Mouse (Mus musculus): Measurements from ENCODE around the gene Palld. TPM values are rescaled to one million over a fixed set of nuclear protein-coding genes. Genes with fewer than 3 reads are reported as not detected.

Gene Palld
- polyA plus RNA-seq, 1 experiment from 2014 or later = 17.3 TPM

DNA sequence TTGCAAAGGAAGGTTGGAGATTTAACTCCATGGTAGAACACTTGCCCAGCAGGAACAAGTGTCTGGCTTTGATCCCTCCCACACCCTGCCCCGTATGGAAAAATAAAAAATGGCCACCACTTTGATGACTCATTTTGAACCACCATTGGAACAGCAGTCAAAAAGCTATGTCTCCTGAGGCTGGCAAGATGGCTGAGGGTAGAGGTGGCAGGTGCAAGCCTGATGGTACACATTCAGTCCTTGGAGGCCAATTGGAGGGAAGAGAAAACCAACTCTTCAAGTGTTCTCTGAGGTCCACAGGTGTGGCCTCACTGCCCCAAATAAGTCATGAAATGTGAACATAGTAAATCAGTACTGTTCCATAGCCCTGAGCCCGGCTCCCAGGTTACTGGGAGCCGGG lies 210.4 kb downstream of the Palld start:
- H3K27me3 ChIP-seq (replicated peaks; ENCODE audit: control insufficient read depth, insufficient read depth, low read length) = no peaks in the 10 kb centered on the region
- no peak for ATAC-seq
- WGBS = 95% methylated on average over 3 of the region's 3 CpGs
- H3K9me3 ChIP-seq (ENCODE audit: control insufficient read depth, low read length) = no peaks in the 10 kb centered on the region
- H3K27ac ChIP-seq (ENCODE audit: low read depth, low read length) = no peak overlapping the region
- H3K4me3 ChIP-seq (ENCODE audit: low read length) = no peak overlapping the region
- no peaks in the 10 kb centered on the region for H3K36me3 ChIP-seq (ENCODE audit: control insufficient read depth, insufficient read depth, low read length)
- H3K4me2 ChIP-seq (ENCODE audit: low read length) = no peak overlapping the region
- H3K9ac ChIP-seq (ENCODE audit: low read depth, low read length) = no peak overlapping the region
- H3K4me1 ChIP-seq (ENCODE audit: control insufficient read depth, insufficient read depth, low read depth, low read length) = peaks cover 2% of the 10 kb centered on the region; the same call in 1 of the 2 replicates

DNA sequence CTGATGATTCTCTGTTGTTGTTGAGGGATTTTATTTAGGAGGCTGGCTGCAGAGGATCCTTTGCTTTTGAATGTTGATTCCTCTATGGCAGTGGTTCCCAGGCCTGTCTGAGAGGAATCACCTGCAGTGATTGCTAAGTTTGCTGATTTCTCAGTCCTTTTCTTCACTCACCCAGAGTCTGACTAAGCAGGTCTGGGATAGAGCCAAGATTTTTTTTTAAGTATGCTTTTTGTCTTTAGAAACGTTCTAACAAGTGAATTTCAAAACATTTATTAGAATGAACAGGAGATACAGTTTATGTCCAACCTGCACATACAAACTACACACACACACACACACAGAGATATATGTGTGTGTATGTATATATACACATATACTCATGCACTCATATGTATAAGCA lies 211.1 kb downstream of the Palld start:
- peaks cover 2% of the 10 kb centered on the region; the same call in 1 of the 2 replicates for H3K4me1 ChIP-seq (ENCODE audit: control insufficient read depth, insufficient read depth, low read depth, low read length)
- no peaks in the 10 kb centered on the region for H3K36me3 ChIP-seq (ENCODE audit: control insufficient read depth, insufficient read depth, low read length)
- H3K9ac ChIP-seq (ENCODE audit: low read depth, low read length) = no peak overlapping the region
- 43% methylated on average over 1 of the region's 1 CpGs for WGBS
- no peak overlapping the region for H3K27ac ChIP-seq (ENCODE audit: low read depth, low read length)
- H3K4me2 ChIP-seq (ENCODE audit: low read length) = no peak overlapping the region
- no peak for ATAC-seq
- H3K9me3 ChIP-seq (ENCODE audit: control insufficient read depth, low read length) = no peaks in the 10 kb centered on the region
- no peaks in the 10 kb centered on the region for H3K27me3 ChIP-seq (replicated peaks; ENCODE audit: control insufficient read depth, insufficient read depth, low read length)
- no peak overlapping the region for H3K4me3 ChIP-seq (ENCODE audit: low read length)

DNA sequence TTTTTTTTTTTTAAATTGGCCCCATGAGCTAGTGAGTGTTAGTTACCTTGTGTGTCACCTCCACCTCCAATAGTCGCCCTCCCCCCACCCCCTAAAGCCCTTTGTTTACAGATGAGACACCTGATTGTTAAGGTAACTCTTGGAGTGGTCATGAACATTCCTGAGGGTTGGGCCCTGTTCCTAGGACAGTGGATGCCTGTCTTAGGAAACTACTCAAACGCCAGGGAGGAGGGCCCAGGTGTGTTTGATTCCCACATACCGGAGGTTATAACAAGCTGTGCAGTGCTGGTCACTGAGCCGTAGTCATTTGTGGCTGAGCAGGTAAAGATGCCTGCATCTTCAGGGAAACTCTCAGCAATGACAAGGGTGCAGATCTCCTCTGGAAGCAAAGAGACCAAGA lies 215.4 kb downstream of the Palld start:
- Histone ChIP-seq H3K36me3 (ENCODE audit: control insufficient read depth, insufficient read depth, low read length) (no peaks in the 10 kb centered on the region), H3K9ac (ENCODE audit: low read depth, low read length) (no peak overlapping the region), H3K4me2 (ENCODE audit: low read length) (no peak overlapping the region), H3K4me1 (ENCODE audit: control insufficient read depth, insufficient read depth, low read depth, low read length) (no peaks in the 10 kb centered on the region), H3K27ac (ENCODE audit: low read depth, low read length) (no peak overlapping the region), H3K4me3 (ENCODE audit: low read length) (no peak overlapping the region), H3K27me3 (replicated peaks; ENCODE audit: control insufficient read depth, insufficient read depth, low read length) (no peaks in the 10 kb centered on the region), H3K9me3 (ENCODE audit: control insufficient read depth, low read length) (no peaks in the 10 kb centered on the region)
- WGBS = 74% methylated on average over 4 of the region's 4 CpGs
- no peak for ATAC-seq

DNA sequence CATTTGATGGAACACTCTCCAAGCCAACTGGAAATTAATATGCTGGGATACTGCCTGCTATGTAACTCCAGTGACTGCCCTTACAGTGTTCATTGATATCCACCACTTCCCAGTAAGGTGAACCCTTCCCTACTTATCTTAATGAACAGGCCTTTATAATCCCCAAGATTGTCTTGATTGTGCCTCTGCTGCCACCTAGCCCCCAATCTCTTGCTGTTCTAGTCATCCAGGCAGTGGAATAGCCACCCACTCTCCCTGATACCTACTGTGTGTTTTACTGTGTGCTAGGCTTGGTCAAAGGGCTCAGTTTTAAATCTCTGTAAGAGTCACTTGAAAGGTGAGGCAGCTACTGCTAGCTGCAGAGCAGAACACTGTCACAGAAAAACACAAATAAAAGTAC lies 216.2 kb downstream of the Palld start:
- Histone ChIP-seq H3K4me2 (ENCODE audit: low read length) (no peak overlapping the region), H3K9ac (ENCODE audit: low read depth, low read length) (no peak overlapping the region), H3K4me3 (ENCODE audit: low read length) (no peak overlapping the region), H3K4me1 (ENCODE audit: control insufficient read depth, insufficient read depth, low read depth, low read length) (no peaks in the 10 kb centered on the region), H3K27ac (ENCODE audit: low read depth, low read length) (no peak overlapping the region), H3K36me3 (ENCODE audit: control insufficient read depth, insufficient read depth, low read length) (no peaks in the 10 kb centered on the region), H3K27me3 (replicated peaks; ENCODE audit: control insufficient read depth, insufficient read depth, low read length) (no peaks in the 10 kb centered on the region), H3K9me3 (ENCODE audit: control insufficient read depth, low read length) (no peaks in the 10 kb centered on the region)
- ATAC-seq = no peak

DNA sequence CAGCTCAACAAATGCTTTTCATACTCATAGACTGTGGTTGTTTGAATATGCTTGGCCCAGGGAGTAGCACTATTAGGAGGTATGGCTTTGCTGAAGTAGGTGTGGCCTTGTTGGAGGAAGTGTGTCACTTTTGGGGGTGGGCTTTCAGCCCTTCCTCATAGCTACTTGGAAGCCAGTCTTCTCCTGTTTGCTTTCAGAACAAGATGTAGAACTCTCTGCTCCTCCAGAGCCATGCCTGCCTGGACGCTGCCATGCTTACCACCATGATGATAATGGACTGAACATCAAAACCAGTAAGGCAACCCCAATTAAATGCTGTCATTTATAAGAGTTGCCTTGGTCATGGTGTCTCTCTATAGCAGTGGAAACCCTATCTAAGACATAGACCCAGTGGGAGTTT lies 217.2 kb downstream of the Palld start:
- no peak for ATAC-seq
- Histone ChIP-seq H3K4me2 (ENCODE audit: low read length) (no peak overlapping the region), H3K27ac (ENCODE audit: low read depth, low read length) (no peak overlapping the region), H3K27me3 (replicated peaks; ENCODE audit: control insufficient read depth, insufficient read depth, low read length) (no peaks in the 10 kb centered on the region), H3K9ac (ENCODE audit: low read depth, low read length) (no peak overlapping the region), H3K4me3 (ENCODE audit: low read length) (no peak overlapping the region), H3K9me3 (ENCODE audit: control insufficient read depth, low read length) (no peaks in the 10 kb centered on the region), H3K36me3 (ENCODE audit: control insufficient read depth, insufficient read depth, low read length) (no peaks in the 10 kb centered on the region), H3K4me1 (ENCODE audit: control insufficient read depth, insufficient read depth, low read depth, low read length) (no peaks in the 10 kb centered on the region)
- WGBS = 93% methylated on average over 1 of the region's 1 CpGs

DNA sequence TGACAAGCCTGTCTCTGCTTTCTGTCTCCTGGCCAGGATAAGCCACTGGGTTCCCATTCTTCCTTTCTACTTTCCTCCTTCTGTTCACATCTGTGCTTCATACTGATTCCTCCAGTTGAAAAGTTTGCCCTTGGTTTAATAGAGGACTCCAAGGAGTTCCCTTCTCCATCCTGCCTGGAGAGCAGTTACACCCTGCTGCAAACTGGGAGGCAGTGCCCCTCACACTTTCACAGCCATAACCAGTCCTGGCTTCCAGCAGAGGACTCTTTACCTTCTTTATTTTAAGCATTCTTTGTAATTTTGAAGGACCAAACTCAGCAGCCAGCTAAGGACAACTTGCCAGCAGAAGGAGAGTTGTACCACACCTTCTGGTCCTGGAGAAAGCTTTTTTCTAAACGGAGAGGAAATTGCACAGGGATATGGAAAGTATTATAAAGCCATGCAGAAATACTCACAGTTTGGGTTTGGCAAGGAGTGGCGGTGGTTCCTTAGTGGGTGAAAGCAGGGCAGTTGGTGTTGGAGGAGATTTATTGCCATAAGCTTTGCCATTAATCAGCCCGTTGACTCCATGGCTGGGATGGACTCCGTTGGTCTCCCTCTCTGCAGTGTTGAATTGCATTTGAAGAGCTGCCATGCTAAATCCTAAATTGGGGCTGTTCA lies 218.1 kb downstream of the Palld start:
- 91% methylated on average over 4 of the region's 4 CpGs for WGBS
- H3K4me1 ChIP-seq (ENCODE audit: control insufficient read depth, insufficient read depth, low read depth, low read length) = no peaks in the 10 kb centered on the region
- no peaks in the 10 kb centered on the region for H3K36me3 ChIP-seq (ENCODE audit: control insufficient read depth, insufficient read depth, low read length)
- no peak overlapping the region for H3K27ac ChIP-seq (ENCODE audit: low read depth, low read length)
- H3K9me3 ChIP-seq (ENCODE audit: control insufficient read depth, low read length) = no peaks in the 10 kb centered on the region
- H3K27me3 ChIP-seq (replicated peaks; ENCODE audit: control insufficient read depth, insufficient read depth, low read length) = no peaks in the 10 kb centered on the region
- H3K9ac ChIP-seq (ENCODE audit: low read depth, low read length) = no peak overlapping the region
- H3K4me3 ChIP-seq (ENCODE audit: low read length) = no peak overlapping the region
- no peak for ATAC-seq
- H3K4me2 ChIP-seq (ENCODE audit: low read length) = no peak overlapping the region

DNA sequence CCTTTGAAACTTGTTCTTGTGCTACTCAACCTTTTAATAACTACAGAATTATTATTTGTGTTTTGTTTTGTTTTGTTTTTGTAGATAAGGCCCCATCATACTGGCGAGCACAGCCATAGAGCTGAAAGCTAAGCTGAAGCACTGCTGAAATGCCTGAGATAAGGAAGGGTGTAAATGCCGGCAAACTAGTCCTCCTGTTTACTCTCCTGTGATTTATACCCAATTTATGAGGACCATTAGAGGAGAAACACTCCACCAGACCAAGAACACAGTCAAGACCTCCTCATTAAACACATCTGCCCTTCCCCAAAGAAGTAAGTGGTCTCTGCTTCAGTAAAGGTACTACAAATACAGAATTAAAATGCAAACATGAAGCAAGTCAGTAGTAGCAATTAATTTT lies 219.6 kb downstream of the Palld start:
- H3K4me1 ChIP-seq (ENCODE audit: control insufficient read depth, insufficient read depth, low read depth, low read length) = no peaks in the 10 kb centered on the region
- WGBS = 91% methylated on average over 2 of the region's 2 CpGs

DNA sequence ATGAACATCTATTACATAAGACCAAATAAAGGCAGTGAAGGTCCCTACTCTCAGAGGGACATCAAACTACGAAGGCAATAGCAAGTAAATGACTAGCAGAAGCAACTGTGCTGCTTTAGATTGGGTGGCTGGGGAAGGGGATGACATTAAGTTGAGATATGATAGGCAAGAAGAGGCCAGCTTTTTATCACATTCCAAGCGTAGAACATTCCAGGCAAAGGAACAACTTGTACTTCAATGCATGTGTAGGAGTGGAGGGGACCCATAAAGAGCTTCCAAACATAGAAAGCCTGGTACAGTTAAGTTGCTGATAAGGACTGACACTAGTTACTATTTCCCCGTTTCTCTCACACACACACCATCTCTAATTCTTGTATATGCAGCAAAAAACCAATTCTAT lies 221.3 kb downstream of the Palld start:
- Histone ChIP-seq H3K36me3 (ENCODE audit: control insufficient read depth, insufficient read depth, low read length) (no peaks in the 10 kb centered on the region), H3K27me3 (replicated peaks; ENCODE audit: control insufficient read depth, insufficient read depth, low read length) (no peaks in the 10 kb centered on the region), H3K4me1 (ENCODE audit: control insufficient read depth, insufficient read depth, low read depth, low read length) (no peaks in the 10 kb centered on the region), H3K9me3 (ENCODE audit: control insufficient read depth, low read length) (no peaks in the 10 kb centered on the region), H3K9ac (ENCODE audit: low read depth, low read length) (no peak overlapping the region), H3K4me2 (ENCODE audit: low read length) (no peak overlapping the region), H3K4me3 (ENCODE audit: low read length) (no peak overlapping the region), H3K27ac (ENCODE audit: low read depth, low read length) (no peak overlapping the region)
- ATAC-seq = no peak
- WGBS = 85% methylated on average over 3 of the region's 3 CpGs

More for the DNA sequence above, 219.6 kb downstream of the Palld start:
- Histone ChIP-seq H3K4me2 (ENCODE audit: low read length) (no peak overlapping the region), H3K9me3 (ENCODE audit: control insufficient read depth, low read length) (no peaks in the 10 kb centered on the region), H3K36me3 (ENCODE audit: control insufficient read depth, insufficient read depth, low read length) (no peaks in the 10 kb centered on the region), H3K27ac (ENCODE audit: low read depth, low read length) (no peak overlapping the region), H3K4me3 (ENCODE audit: low read length) (no peak overlapping the region), H3K27me3 (replicated peaks; ENCODE audit: control insufficient read depth, insufficient read depth, low read length) (no peaks in the 10 kb centered on the region), H3K9ac (ENCODE audit: low read depth, low read length) (no peak overlapping the region)
- ATAC-seq = no peak

DNA sequence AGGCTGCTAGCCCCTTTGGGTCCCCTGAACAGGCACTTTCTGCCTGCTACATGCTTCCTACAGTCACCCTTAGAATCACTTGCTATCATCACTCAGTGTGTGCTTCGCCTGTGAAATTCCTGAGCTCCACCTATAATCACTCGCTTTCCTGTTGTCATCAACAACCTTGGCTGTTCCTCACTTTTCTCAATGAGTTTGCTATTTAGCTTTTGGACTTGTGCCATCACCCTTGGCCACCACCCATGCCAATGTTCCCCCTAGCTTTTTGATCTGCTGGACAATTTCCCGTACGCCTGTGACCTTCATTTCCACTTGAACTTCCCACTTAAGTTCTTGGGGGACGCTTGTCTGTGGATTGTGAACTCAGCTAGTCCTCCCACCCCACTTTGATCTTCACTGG lies 225.3 kb downstream of the Palld start:
- Histone ChIP-seq H3K9me3 (ENCODE audit: control insufficient read depth, low read length) (no peaks in the 10 kb centered on the region), H3K27me3 (replicated peaks; ENCODE audit: control insufficient read depth, insufficient read depth, low read length) (no peaks in the 10 kb centered on the region), H3K4me2 (ENCODE audit: low read length) (no peak overlapping the region), H3K27ac (ENCODE audit: low read depth, low read length) (no peak overlapping the region), H3K4me1 (ENCODE audit: control insufficient read depth, insufficient read depth, low read depth, low read length) (no peaks in the 10 kb centered on the region), H3K36me3 (ENCODE audit: control insufficient read depth, insufficient read depth, low read length) (no peaks in the 10 kb centered on the region), H3K9ac (ENCODE audit: low read depth, low read length) (no peak overlapping the region), H3K4me3 (ENCODE audit: low read length) (no peak overlapping the region)
- no peak for ATAC-seq
- WGBS = 90% methylated on average over 5 of the region's 5 CpGs

DNA sequence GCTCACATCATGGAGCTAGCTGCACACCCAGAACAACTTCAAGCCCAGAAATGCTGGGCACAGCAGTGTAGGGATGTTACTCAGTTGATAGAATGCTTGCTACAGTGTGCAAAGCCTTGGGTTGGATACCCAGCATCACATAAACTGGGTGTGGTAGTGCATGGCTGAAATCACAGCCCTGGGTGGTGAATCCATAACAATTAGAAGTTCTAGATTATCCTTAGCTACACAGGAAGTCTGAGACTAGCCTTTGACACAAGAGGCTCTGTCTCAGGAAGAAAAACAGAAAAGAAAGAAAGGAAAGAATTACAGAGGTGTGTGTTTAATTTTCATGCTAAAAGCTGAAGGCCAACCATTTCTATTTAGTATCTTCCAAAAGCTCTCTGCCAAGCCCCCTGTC lies 231.3 kb downstream of the Palld start:
- Histone ChIP-seq H3K27ac (ENCODE audit: low read depth, low read length) (no peak overlapping the region), H3K9me3 (ENCODE audit: control insufficient read depth, low read length) (no peaks in the 10 kb centered on the region), H3K4me1 (ENCODE audit: control insufficient read depth, insufficient read depth, low read depth, low read length) (no peaks in the 10 kb centered on the region), H3K9ac (ENCODE audit: low read depth, low read length) (no peak overlapping the region), H3K4me2 (ENCODE audit: low read length) (no peak overlapping the region), H3K4me3 (ENCODE audit: low read length) (no peak overlapping the region), H3K36me3 (ENCODE audit: control insufficient read depth, insufficient read depth, low read length) (no peaks in the 10 kb centered on the region), H3K27me3 (replicated peaks; ENCODE audit: control insufficient read depth, insufficient read depth, low read length) (no peaks in the 10 kb centered on the region)
- no peak for ATAC-seq

All from hindbrain, embryonic 16.5 days (tissue).